Mouse (Mus musculus) kidney, embryonic 14.5 days (tissue): Measurements from ENCODE around the gene Slc16a12. TPM values are rescaled to one million over a fixed set of nuclear protein-coding genes. Genes with fewer than 3 reads are reported as not detected.

Experiments used
- microRNA-seq: library from miRNA; unstranded; fragments of <30 nt; microRNA quantifications from one replicate; pipeline ENCODE4, GENCODE M21; 2016
- polyA plus RNA-seq: library from polyadenylated mRNA; unstranded; fragments of >200 nt; fragmentation: Nextera tagmentation; extraction: Ambion mirVana; gene quantifications from 2 replicates; pipeline ENCODE4 v1.2.1, GENCODE M21; 2014

Gene Slc16a12
- polyA plus RNA-seq, 1 experiment from 2014 or later: 7.4 TPM

Small RNAs within 50 kb of the gene (microRNA-seq; reads per million reads assigned to microRNA genes)
- not detected for gene Gm27476

Other genes with a start within 250 kb of the Slc16a12 start
- 22.0 and 26.7 TPM in 2 replicates for gene Lipa, start 219.8 kb downstream of the Slc16a12 start, polyA plus RNA-seq
- gene Ifit2, start 196.6 kb downstream of the Slc16a12 start, polyA plus RNA-seq: 3.9 and 9.8 TPM in 2 replicates
- 0.73 and 0.80 TPM in 2 replicates for gene Ifit3, start 163.8 kb downstream of the Slc16a12 start, polyA plus RNA-seq
- gene Ifit1bl1, start 145.3 kb downstream of the Slc16a12 start, polyA plus RNA-seq: 0.20 TPM in 1 of 2 replicates, not detected in the other
- gene Ifit3b, start 139.3 kb downstream of the Slc16a12 start, polyA plus RNA-seq: 0.41 TPM in 1 of 2 replicates, not detected in the other
- gene Ifit1bl2, start 106.5 kb downstream of the Slc16a12 start, polyA plus RNA-seq: 0.11 and 0.16 TPM in 2 replicates
- 0.16 and 0.35 TPM in 2 replicates for gene Ifit1, start 106.4 kb downstream of the Slc16a12 start, polyA plus RNA-seq
- 10.2 and 10.7 TPM in 2 replicates for gene Pank1, start 132.2 kb upstream of the Slc16a12 start, polyA plus RNA-seq
- 70.1 and 86.2 TPM in 2 replicates for gene Kif20b, start 175.1 kb upstream of the Slc16a12 start, polyA plus RNA-seq